Mouse (Mus musculus): Measurements from ENCODE around the gene Wnt10b. TPM values are rescaled to one million over a fixed set of nuclear protein-coding genes. Genes with fewer than 3 reads are reported as not detected.
A peak's percentile ranks its signal among the peaks of the same experiment; 100 is the strongest.
"Not testable (repeated sequence)": the region's sequence is repeated elsewhere in the genome, so short reads cannot be mapped to it uniquely, and the experiment has no call there.

The Wnt10b gene
- polyA plus RNA-seq, 1 experiment from 2014 or later, result 0.10 TPM

DNA sequence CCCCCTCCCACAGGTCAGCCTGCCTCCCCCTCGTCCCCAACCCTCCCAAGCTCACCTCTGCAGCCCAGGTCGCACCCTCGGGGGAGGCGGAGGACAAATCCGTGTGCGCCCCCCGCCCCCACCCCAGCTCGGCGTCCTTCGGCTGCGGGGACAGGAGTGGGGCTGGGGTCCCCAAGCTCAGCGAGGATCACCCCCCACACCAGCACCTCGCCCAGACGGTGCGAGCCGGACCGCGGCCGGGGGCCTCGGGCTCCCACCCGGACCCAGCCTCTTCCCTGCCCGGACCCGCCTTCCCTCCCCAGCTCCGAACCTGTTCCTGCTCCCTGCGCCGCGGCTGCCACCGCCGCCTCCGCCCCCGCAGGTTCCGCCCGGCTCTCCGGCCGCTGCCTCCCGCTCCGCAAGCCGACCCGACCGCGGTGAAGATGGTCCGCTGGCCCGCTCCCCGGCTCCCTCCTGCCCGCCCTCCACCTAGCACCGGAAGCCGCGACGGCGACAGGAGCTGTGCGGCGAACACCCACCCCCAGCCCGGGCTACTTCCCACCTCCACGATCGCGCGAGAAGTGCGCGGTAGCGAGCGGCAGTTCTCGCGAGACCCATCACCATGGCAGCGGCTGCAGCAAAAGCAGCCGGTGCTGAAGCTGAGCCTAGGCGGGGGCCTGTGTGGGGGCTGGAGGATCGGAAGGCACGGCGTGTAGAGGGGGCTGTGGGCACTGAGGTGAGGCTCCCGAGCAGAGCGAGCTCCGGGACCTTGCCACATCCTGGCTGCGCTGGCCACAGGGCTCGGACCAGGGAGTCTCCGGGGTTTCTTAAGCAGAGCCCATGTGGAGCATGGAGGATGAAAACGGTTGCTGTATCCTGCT lies 15.1 kb downstream of the Wnt10b start, which contains the start of gene Arf3:
Gene Arf3, minus strand, starts transcription at position 545 of the 860 bp plus-strand sequence.
- peak; percentile 94 for ATAC-seq (ENCODE audit: borderline replicate concordance, extremely low read depth, low FRiP score, low TSS enrichment)
- Histone ChIP-seq H3K4me2 (peak within 1 kb of the TSS; percentile 86), H3K9me3 (no peaks in the 10 kb centered on the region), H3K4me3 (peak within 1 kb of the TSS; percentile 99), H3K36me3 (peaks cover 10% of the 10 kb centered on the region; the same call in 1 of the 2 replicates), H3K27ac (peak within 1 kb of the TSS; percentile 82), H3K4me1 (peaks cover 16% of the 10 kb centered on the region), H3K27me3 (peaks cover 3% of the 10 kb centered on the region; the same call in 1 of the 2 replicates), H3K9ac (peak within 1 kb of the TSS; percentile 90)
- under 1% methylated on average over 69 of the region's 76 CpGs for WGBS

DNA sequence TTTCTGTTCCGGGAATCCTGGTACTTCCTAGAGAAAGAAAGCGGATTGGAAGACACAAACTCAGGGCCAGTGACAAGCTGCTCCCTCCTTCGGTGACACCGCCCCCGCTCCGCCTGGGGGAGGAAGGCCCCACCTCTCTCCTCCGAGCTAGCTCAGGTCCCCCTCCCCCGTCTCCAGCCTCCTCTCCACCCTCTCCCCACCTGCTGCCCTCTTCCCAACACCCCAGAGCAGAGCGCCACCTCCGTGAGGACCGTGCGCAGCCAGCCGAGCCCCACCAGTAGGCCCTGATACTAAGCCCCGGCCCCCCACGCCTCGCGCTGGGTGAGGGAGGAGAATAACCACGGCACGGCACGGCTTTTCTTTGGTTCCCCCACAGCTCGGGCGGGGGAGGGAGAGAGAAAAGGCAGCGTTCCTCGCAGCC lies 15.7 kb downstream of the Wnt10b start:
- H3K4me1 ChIP-seq, result peaks cover 16% of the 10 kb centered on the region
- H3K27ac ChIP-seq, result peak overlapping the region; percentile 82
- H3K36me3 ChIP-seq, result peaks cover 10% of the 10 kb centered on the region; the same call in 1 of the 2 replicates
- under 1% methylated on average over 20 of the region's 24 CpGs for WGBS
- ATAC-seq (ENCODE audit: borderline replicate concordance, extremely low read depth, low FRiP score, low TSS enrichment), result peak; percentile 73
- H3K9ac ChIP-seq, result peak overlapping the region; percentile 90
- H3K27me3 ChIP-seq, result peaks cover 3% of the 10 kb centered on the region; the same call in 1 of the 2 replicates
- peak overlapping the region; percentile 99 for H3K4me3 ChIP-seq
- H3K4me2 ChIP-seq, result peak overlapping the region; percentile 86
- no peaks in the 10 kb centered on the region for H3K9me3 ChIP-seq

GRCm38 (mm10) chr15:98754125-98754524 lies 23.8 kb downstream of the Wnt10b start:
- 82% methylated on average over 2 of the region's 2 CpGs for WGBS

GRCm38 (mm10) chr15:98753021-98753423 lies 24.9 kb downstream of the Wnt10b start:
- Histone ChIP-seq H3K9me3 (no peaks in the 10 kb centered on the region), H3K4me3 (no peak overlapping the region), H3K4me2 (no peak overlapping the region), H3K4me1 (no peaks in the 10 kb centered on the region), H3K36me3 (peaks cover 2% of the 10 kb centered on the region; the same call in 1 of the 2 replicates), H3K9ac (no peak overlapping the region), H3K27ac (no peak overlapping the region), H3K27me3 (no peaks in the 10 kb centered on the region)
- ATAC-seq (ENCODE audit: borderline replicate concordance, extremely low read depth, low FRiP score, low TSS enrichment), result no peak
- WGBS, result 64% methylated on average over 8 of the region's 8 CpGs

More at GRCm38 (mm10) chr15:98754125-98754524, 23.8 kb downstream of the Wnt10b start:
- no peak overlapping the region for H3K27ac ChIP-seq
- no peaks in the 10 kb centered on the region for H3K27me3 ChIP-seq
- H3K4me2 ChIP-seq, result no peak overlapping the region
- no peak overlapping the region for H3K9ac ChIP-seq
- H3K9me3 ChIP-seq, result no peaks in the 10 kb centered on the region
- H3K36me3 ChIP-seq, result peaks cover 2% of the 10 kb centered on the region; the same call in 1 of the 2 replicates
- H3K4me3 ChIP-seq, result no peak overlapping the region
- H3K4me1 ChIP-seq, result no peaks in the 10 kb centered on the region
- ATAC-seq (ENCODE audit: borderline replicate concordance, extremely low read depth, low FRiP score, low TSS enrichment), result no peak

- H3K9me3 ChIP-seq, result no peaks in the 10 kb centered on the region
- H3K4me2 ChIP-seq, result no peak overlapping the region
- H3K36me3 ChIP-seq, result peaks cover 2% of the 10 kb centered on the region; the same call in 1 of the 2 replicates
- no peaks in the 10 kb centered on the region for H3K27me3 ChIP-seq
- H3K27ac ChIP-seq, result no peak overlapping the region
- H3K9ac ChIP-seq, result no peak overlapping the region
- peaks cover 13% of the 10 kb centered on the region; the same call in 1 of the 2 replicates for H3K4me1 ChIP-seq
- no peak overlapping the region for H3K4me3 ChIP-seq
- ATAC-seq (ENCODE audit: borderline replicate concordance, extremely low read depth, low FRiP score, low TSS enrichment), result no peak
- 85% methylated on average over 2 of the region's 2 CpGs for WGBS
Measured at GRCm38 (mm10) chr15:98749093-98749492, 28.9 kb downstream of the Wnt10b start.

- WGBS, result 59% methylated on average over 6 of the region's 6 CpGs
- no peak overlapping the region for H3K4me3 ChIP-seq
- H3K4me2 ChIP-seq, result no peak overlapping the region
Measured at GRCm38 (mm10) chr15:98747296-98747695, 30.7 kb downstream of the Wnt10b start.

DNA sequence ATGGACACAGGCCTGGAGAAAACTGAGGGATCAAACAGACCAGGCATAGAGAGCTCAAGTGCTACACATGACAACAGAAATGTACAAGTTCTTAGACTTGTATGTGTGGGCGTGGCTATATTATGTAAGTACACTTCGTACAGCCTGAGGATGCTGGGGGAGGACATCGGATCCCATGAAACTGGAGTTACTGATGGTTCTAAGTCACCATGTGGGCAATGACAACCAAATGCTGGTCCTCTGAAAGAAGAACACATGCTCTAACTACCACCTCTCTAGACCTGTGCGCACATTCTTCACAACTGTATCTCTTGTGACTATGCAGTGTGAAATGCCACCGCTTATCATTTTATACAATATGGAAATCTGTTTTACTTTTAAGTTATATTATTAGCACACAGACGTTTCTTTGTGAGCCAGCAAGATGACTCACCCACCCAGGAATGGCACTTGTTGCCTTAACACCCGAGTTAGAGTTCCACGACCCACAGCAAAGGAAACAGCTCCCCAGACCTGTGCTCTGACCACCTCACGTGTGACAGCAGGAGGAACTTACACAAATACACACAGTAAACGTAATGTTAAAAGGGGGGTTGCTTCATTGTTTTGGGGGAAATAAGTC lies 31.5 kb downstream of the Wnt10b start:
- no peak for ATAC-seq (ENCODE audit: borderline replicate concordance, extremely low read depth, low FRiP score, low TSS enrichment)
- peaks cover 25% of the 10 kb centered on the region for H3K4me1 ChIP-seq
- H3K9me3 ChIP-seq, result no peaks in the 10 kb centered on the region
- WGBS, result 68% methylated on average over 10 of the region's 10 CpGs
- H3K27ac ChIP-seq, result no peak overlapping the region
- H3K27me3 ChIP-seq, result no peaks in the 10 kb centered on the region
- no peak overlapping the region for H3K4me3 ChIP-seq
- H3K36me3 ChIP-seq, result 0 out of 2 replicates have a peak, but pooled peaks cover 7% of the 10 kb centered on the region
- H3K4me2 ChIP-seq, result no peak overlapping the region
- H3K9ac ChIP-seq, result no peak overlapping the region

More at GRCm38 (mm10) chr15:98747296-98747695, 30.7 kb downstream of the Wnt10b start:
- H3K27ac ChIP-seq, result no peak overlapping the region
- 0 out of 2 replicates have a peak, but pooled peaks cover 6% of the 10 kb centered on the region for H3K36me3 ChIP-seq
- H3K4me1 ChIP-seq, result peaks cover 23% of the 10 kb centered on the region
- no peaks in the 10 kb centered on the region for H3K27me3 ChIP-seq
- no peak for ATAC-seq (ENCODE audit: borderline replicate concordance, extremely low read depth, low FRiP score, low TSS enrichment)
- H3K9me3 ChIP-seq, result no peaks in the 10 kb centered on the region
- H3K9ac ChIP-seq, result no peak overlapping the region

DNA sequence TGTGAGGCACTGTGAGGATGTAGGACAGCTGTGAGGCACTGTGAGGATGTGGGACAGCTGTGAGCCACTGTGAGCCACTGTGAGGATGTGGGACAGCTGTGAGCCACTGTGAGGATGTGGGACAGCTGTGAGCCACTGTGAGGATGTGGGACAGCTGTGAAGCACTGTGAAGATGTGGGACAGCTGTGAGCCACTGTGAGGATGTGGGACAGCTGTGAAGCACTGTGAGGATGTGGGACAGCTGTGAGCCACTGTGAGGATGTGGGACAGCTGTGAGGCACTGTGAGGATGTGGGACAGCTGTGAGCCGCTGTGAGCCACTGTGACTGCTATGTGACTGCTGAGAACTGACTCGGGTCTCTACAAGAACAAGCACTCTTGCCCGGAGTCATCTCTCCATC lies 34.1 kb downstream of the Wnt10b start:
- H3K4me2 ChIP-seq; ATAC-seq (ENCODE audit: borderline replicate concordance, extremely low read depth, low FRiP score, low TSS enrichment); H3K4me3 ChIP-seq; H3K27me3 ChIP-seq; H3K9ac ChIP-seq; H3K9me3 ChIP-seq: not testable (repeated sequence)
- Histone ChIP-seq H3K36me3 (peaks cover 31% of the 10 kb centered on the region), H3K27ac (peak overlapping the region; percentile 81), H3K4me1 (peaks cover 25% of the 10 kb centered on the region)
- 77% methylated on average over 3 of the region's 3 CpGs for WGBS

GRCm38 (mm10) chr15:98742766-98743428 lies 35.1 kb downstream of the Wnt10b start:
- H3K9ac ChIP-seq, result no peak overlapping the region
- peaks cover 25% of the 10 kb centered on the region for H3K4me1 ChIP-seq
- no peak overlapping the region for H3K4me3 ChIP-seq
- no peak overlapping the region for H3K4me2 ChIP-seq
- peak overlapping the region; percentile 81 for H3K27ac ChIP-seq
- H3K36me3 ChIP-seq, result peaks cover 36% of the 10 kb centered on the region
- H3K9me3 ChIP-seq, result no peaks in the 10 kb centered on the region
- ATAC-seq (ENCODE audit: borderline replicate concordance, extremely low read depth, low FRiP score, low TSS enrichment), result no peak
- 63% methylated on average over 8 of the region's 8 CpGs for WGBS
- H3K27me3 ChIP-seq, result no peaks in the 10 kb centered on the region

DNA sequence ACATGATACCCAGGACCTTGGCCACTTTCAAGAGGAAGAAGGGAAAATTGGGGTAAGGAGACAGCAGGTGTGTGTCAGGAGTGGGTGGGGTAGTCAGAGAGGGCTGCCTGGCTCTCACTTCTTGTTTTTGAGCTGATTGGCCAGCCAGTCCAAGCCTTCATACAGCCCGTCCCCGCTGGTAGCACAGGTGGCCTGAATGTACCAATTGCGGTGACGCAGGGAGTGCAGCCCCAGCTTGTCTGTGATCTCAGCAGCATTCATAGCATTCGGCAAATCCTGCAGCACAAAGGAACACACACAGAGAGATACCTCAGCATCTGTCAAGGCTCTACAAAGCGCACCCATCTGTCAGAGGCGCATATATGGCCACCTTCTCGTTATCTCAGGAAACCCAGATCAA lies 37.7 kb downstream of the Wnt10b start:
- Histone ChIP-seq H3K4me1 (peaks cover 16% of the 10 kb centered on the region), H3K4me3 (no peak overlapping the region), H3K36me3 (peaks cover 55% of the 10 kb centered on the region), H3K4me2 (no peak overlapping the region), H3K9me3 (no peaks in the 10 kb centered on the region), H3K27me3 (no peaks in the 10 kb centered on the region), H3K9ac (no peak overlapping the region), H3K27ac (no peak overlapping the region)
- WGBS, result 87% methylated on average over 8 of the region's 8 CpGs
- ATAC-seq (ENCODE audit: borderline replicate concordance, extremely low read depth, low FRiP score, low TSS enrichment), result no peak

DNA sequence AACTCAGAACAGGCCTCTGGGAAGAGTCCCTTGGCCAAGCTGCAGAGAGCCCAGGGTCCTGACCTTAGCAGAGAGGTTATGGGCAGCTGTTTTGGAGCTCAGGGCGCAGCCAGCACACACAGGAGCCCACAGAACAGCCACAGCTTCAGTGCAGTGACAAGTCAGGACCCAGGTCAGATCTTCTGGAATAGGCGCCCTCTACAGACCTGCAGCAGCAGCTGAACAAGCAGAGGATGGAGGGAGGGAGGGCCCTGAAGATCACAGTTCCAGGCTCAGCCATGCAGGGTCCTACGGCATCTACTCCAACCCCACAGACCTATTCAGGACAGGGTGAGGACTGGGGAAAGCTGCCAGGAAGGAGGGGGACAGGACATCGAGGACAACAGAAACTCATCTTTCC lies 39.2 kb downstream of the Wnt10b start:
- peaks cover 56% of the 10 kb centered on the region for H3K36me3 ChIP-seq
- peak overlapping the region; percentile 29; the same call in 1 of the 2 replicates for H3K27ac ChIP-seq
- WGBS, result 63% methylated on average over 4 of the region's 4 CpGs
- peaks cover 12% of the 10 kb centered on the region for H3K4me1 ChIP-seq
- no peaks in the 10 kb centered on the region for H3K27me3 ChIP-seq
- H3K9me3 ChIP-seq, result no peaks in the 10 kb centered on the region
- no peak overlapping the region for H3K4me3 ChIP-seq
- ATAC-seq (ENCODE audit: borderline replicate concordance, extremely low read depth, low FRiP score, low TSS enrichment), result no peak
- H3K4me2 ChIP-seq, result no peak overlapping the region
- H3K9ac ChIP-seq, result no peak overlapping the region

Data from lung, embryonic 15.5 days (tissue).